In the genomic region with DNA sequence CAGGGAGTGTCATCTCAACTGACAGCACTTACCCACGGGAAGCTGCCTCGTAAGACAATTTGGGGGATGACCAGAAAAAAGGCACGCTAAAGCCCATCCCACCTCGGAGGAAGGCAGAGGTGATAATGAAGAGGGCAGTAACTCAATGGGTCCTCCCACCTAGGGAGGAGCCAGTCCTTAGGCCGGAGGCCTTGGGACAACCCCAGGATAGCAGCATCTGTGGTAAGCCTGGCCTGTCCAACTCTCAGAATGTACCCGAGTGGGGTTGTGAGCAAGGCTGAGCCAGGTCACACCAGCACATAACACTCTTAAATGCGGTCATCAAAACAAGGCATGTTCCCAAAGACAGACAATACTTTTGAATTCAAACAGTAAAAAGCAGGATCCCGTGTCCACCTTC, we compare ENCODE assay signal across 8 mouse cellular contexts. TPM values are rescaled to one million over a fixed set of nuclear protein-coding genes. Genes with fewer than 3 reads are reported as not detected.
DNase-seq lines count a peak whose midpoint lies in the region; ATAC-seq and TF ChIP-seq lines count a peak whose summit lies in the region.
"Had no signal": no experiment of that assay in that cellular context is flagged by ENCODE, and none has a peak within 500 bp of the region (broad histone marks: within the 10 kb centered on the region; RNA-seq: fewer than 3 reads in every experiment).

No protein-coding gene starts in this region.

- peak overlapping the region; percentile 98 for H3K9ac ChIP-seq in forebrain, embryonic 11.5 days (ENCODE audit: low read length)
- H3K9ac ChIP-seq in midbrain, embryonic 13.5 days (replicated peaks), result peak overlapping the region; percentile 99

- peak; percentile 76 for DNase-seq in 3T3-L1 (ENCODE audit: low read depth, low spot score)
- no peak for DNase-seq in forebrain, embryonic 11.5 days (ENCODE audit: low spot score)
- peak; percentile 27 for DNase-seq in kidney, adult 9 months
- DNase-seq in cerebellum, postnatal 14 days, result no peak
- DNase-seq in left cerebral cortex, postnatal 4 days, result no peak

- no peak for ATAC-seq in forebrain, embryonic 11.5 days (replicated peaks; ENCODE audit: low FRiP score)
- ATAC-seq in midbrain, embryonic 13.5 days, result no peak

- peak overlapping the region; percentile 93 for H3K4me3 ChIP-seq in E14TG2a.4 (replicated peaks; ENCODE audit: low read length)
- peak overlapping the region; percentile 98 for H3K4me3 ChIP-seq in forebrain, embryonic 11.5 days (ENCODE audit: low read depth, low read length)
- peak overlapping the region; percentile 93 for H3K4me3 ChIP-seq in midbrain, embryonic 13.5 days (replicated peaks)

- peaks cover 61% of the 10 kb centered on the region for H3K4me1 ChIP-seq in E14TG2a.4 (replicated peaks; ENCODE audit: low read depth, low read length)
- peaks cover 11% of the 10 kb centered on the region; the same call in 1 of the 2 replicates for H3K4me1 ChIP-seq in forebrain, embryonic 11.5 days (replicated peaks; ENCODE audit: control insufficient read depth, insufficient read depth, low read length)
- H3K4me1 ChIP-seq in midbrain, embryonic 13.5 days (replicated peaks), result peaks cover 25% of the 10 kb centered on the region

- TF ChIP-seq CTCF in E14TG2a.4 (conservative IDR thresholded peaks at IDR 0.05; ENCODE audit: low read length), result no peak

- 62% methylated on average over 8 of the region's 8 CpGs for WGBS in forebrain, embryonic 11.5 days
- WGBS in midbrain, embryonic 13.5 days, result 55% methylated on average over 8 of the region's 8 CpGs

- peak overlapping the region; percentile 97 for H3K4me2 ChIP-seq in forebrain, embryonic 11.5 days (ENCODE audit: low read depth, low read length, severe bottlenecking)
- peak overlapping the region; percentile 94 for H3K4me2 ChIP-seq in midbrain, embryonic 13.5 days (replicated peaks)

- peaks cover 52% of the 10 kb centered on the region for H3K36me3 ChIP-seq in E14TG2a.4 (ENCODE audit: insufficient read depth, low read length)
- H3K36me3 ChIP-seq in forebrain, embryonic 11.5 days (ENCODE audit: control insufficient read depth, insufficient read depth, low read length), result peaks cover 22% of the 10 kb centered on the region
- H3K36me3 ChIP-seq in midbrain, embryonic 13.5 days, result peaks cover 42% of the 10 kb centered on the region

- H3K27ac ChIP-seq in forebrain, embryonic 11.5 days (ENCODE audit: low read depth, low read length), result no peak overlapping the region
- H3K27ac ChIP-seq in midbrain, embryonic 13.5 days, result no peak overlapping the region

- H3K9me3 ChIP-seq in E14TG2a.4 (ENCODE audit: low read length), result no peaks in the 10 kb centered on the region
- no peaks in the 10 kb centered on the region for H3K9me3 ChIP-seq in forebrain, embryonic 11.5 days (ENCODE audit: control insufficient read depth, low read length)
- H3K9me3 ChIP-seq in midbrain, embryonic 13.5 days, result no peaks in the 10 kb centered on the region

- 0 out of 2 replicates have a peak, but pooled peaks cover 1% of the 10 kb centered on the region for H3K27me3 ChIP-seq in E14TG2a.4 (ENCODE audit: insufficient read depth, low read length)
- no peaks in the 10 kb centered on the region for H3K27me3 ChIP-seq in forebrain, embryonic 11.5 days (ENCODE audit: control insufficient read depth, insufficient read depth, low read length)
- H3K27me3 ChIP-seq in midbrain, embryonic 13.5 days, result no peaks in the 10 kb centered on the region

- intact Hi-C loops in left cerebral cortex, postnatal 4 days (cut with DNase I), result no loop called here

RNA-seq across cellular contexts. Expression of gene Khsrp, which starts 1.6 kb away (rescaled TPM):
- 62.9 and 67.6 TPM in 2 replicates for polyA plus RNA-seq in forebrain, embryonic 11.5 days (2014; fragmentation: Nextera tagmentation; extraction: Ambion mirVana)
- 33.1 and 39.1 TPM in 2 replicates for polyA plus RNA-seq in midbrain, embryonic 13.5 days (2015; fragmentation: Nextera tagmentation; extraction: Ambion mirVana)
- 100 to 1,000 TPM; 140 to 144 TPM for total RNA-seq in left cerebral cortex, postnatal 4 days (2021)

RNA-seq across cellular contexts. Expression of gene Slc25a41, which starts 11.8 kb away (rescaled TPM):
- not detected in 2 replicates for polyA plus RNA-seq in forebrain, embryonic 11.5 days (2014; fragmentation: Nextera tagmentation; extraction: Ambion mirVana)
- not detected in 2 replicates for polyA plus RNA-seq in midbrain, embryonic 13.5 days (2015; fragmentation: Nextera tagmentation; extraction: Ambion mirVana)
- not detected for total RNA-seq in left cerebral cortex, postnatal 4 days (2021)
- total RNA-seq: heart, postnatal 10 days had no signal

RNA-seq across cellular contexts. Expression of gene Gm17949, which starts 18.4 kb away (rescaled TPM):
- 0.27 and 0.39 TPM in 2 replicates for polyA plus RNA-seq in forebrain, embryonic 11.5 days (2014; fragmentation: Nextera tagmentation; extraction: Ambion mirVana)
- 0.28 and 0.75 TPM in 2 replicates for polyA plus RNA-seq in midbrain, embryonic 13.5 days (2015; fragmentation: Nextera tagmentation; extraction: Ambion mirVana)
- total RNA-seq in left cerebral cortex, postnatal 4 days (2021), result not detected
- total RNA-seq: heart, postnatal 10 days had no signal

RNA-seq across cellular contexts. Expression of gene Gtf2f1, which starts 18.6 kb away (rescaled TPM):
- 77.3 and 82.7 TPM in 2 replicates for polyA plus RNA-seq in forebrain, embryonic 11.5 days (2014; fragmentation: Nextera tagmentation; extraction: Ambion mirVana)
- polyA plus RNA-seq in midbrain, embryonic 13.5 days (2015; fragmentation: Nextera tagmentation; extraction: Ambion mirVana), result 68.0 and 74.8 TPM in 2 replicates
- total RNA-seq in left cerebral cortex, postnatal 4 days (2021), result 10 to 100 TPM; 50.8 to 51.0 TPM

RNA-seq across cellular contexts. Expression of gene Crb3, which starts 29.2 kb away (rescaled TPM):
- 1.5 and 1.9 TPM in 2 replicates for polyA plus RNA-seq in forebrain, embryonic 11.5 days (2014; fragmentation: Nextera tagmentation; extraction: Ambion mirVana)
- polyA plus RNA-seq in midbrain, embryonic 13.5 days (2015; fragmentation: Nextera tagmentation; extraction: Ambion mirVana), result 0.73 and 1.2 TPM in 2 replicates
- total RNA-seq in left cerebral cortex, postnatal 4 days (2021), result under 1 TPM; 0.40 to 0.97 TPM

Comparison
In these comparisons a context has a peak if more than half of its experiments do, and no peak if none do; other contexts are left out.
1. DNase-seq: peak in 3T3-L1 (single experiment) and kidney, adult 9 months (single experiment); none in forebrain, embryonic 11.5 days (single experiment), cerebellum, postnatal 14 days (0 of 2) and left cerebral cortex, postnatal 4 days (single experiment).
2. Peak in every context shown above with its lines, with median percentiles within 50 percentile points of each other: H3K4me3 ChIP-seq.